Mouse (Mus musculus) gastrocnemius, postnatal 10 days (tissue): ENCODE results near the gene Dcun1d3. TPM values are rescaled to one million over a fixed set of nuclear protein-coding genes. Genes with fewer than 3 reads are reported as not detected.

Experiments
- DNase-seq: peaks from one replicate; pipeline ENCODE4 v3.0.0; 2021; ENCODE audit warnings: mixed read lengths
- long read RNA-seq, 2 experiments: library from polyadenylated mRNA; stranded (forward); transcript quantifications; one replicate each; pipeline ENCODE4 v2.0.0; 2021
- total RNA-seq, 2 experiments: library from RNA; stranded (reverse); gene quantifications; 2 replicates each; pipeline ENCODE4 v1.2.3; 2021

Dcun1d3 gene
- total RNA-seq = 10 to 100 TPM; 12.0 to 14.6 TPM
- long read RNA-seq, experiment 1, full-length matches to known transcripts = 5 of 8 reads
- long read RNA-seq, experiment 1, partial matches to known transcripts = 1 of 8 reads
- long read RNA-seq, experiment 1, other reads (novel, unspliced or antisense) = 2 of 8 reads
- long read RNA-seq, experiment 2, full-length matches to known transcripts = 5 of 7 reads
- long read RNA-seq, experiment 2, partial matches to known transcripts = 1 of 7 reads
- long read RNA-seq, experiment 2, other reads (novel, unspliced or antisense) = 1 of 7 reads

GRCm38 (mm10) chr7:119895639-119896512 lies at the start of gene Dcun1d3, which contains the start of gene Lyrm1:
Dcun1d3 (minus strand) TSS chr7:119896298.
Lyrm1 (plus strand) TSS chr7:119895861.
- DNase-seq = peak; percentile 98

- no peak for DNase-seq
Observed at GRCm38 (mm10) chr7:119941569-119941968, 45.5 kb upstream of the Dcun1d3 start.

- DNase-seq = no peak
Observed at GRCm38 (mm10) chr7:119937036-119937435, 40.9 kb upstream of the Dcun1d3 start.

GRCm38 (mm10) chr7:119936321-119936720 lies 40.2 kb upstream of the Dcun1d3 start:
- no peak for DNase-seq

GRCm38 (mm10) chr7:119928783-119929440 lies 32.8 kb upstream of the Dcun1d3 start:
- DNase-seq = no peak

GRCm38 (mm10) chr7:119921054-119921453 lies 25.0 kb upstream of the Dcun1d3 start:
- no peak for DNase-seq

GRCm38 (mm10) chr7:119920457-119920856 lies 24.4 kb upstream of the Dcun1d3 start:
- DNase-seq = no peak

GRCm38 (mm10) chr7:119911727-119912126 lies 15.6 kb upstream of the Dcun1d3 start:
- no peak for DNase-seq

GRCm38 (mm10) chr7:119906523-119907215 lies 10.6 kb upstream of the Dcun1d3 start:
- DNase-seq = no peak

- DNase-seq = no peak
Observed at GRCm38 (mm10) chr7:119899386-119900057, 3.4 kb upstream of the Dcun1d3 start.

- no peak for DNase-seq
Observed at GRCm38 (mm10) chr7:119898247-119898856, 2.3 kb upstream of the Dcun1d3 start.

GRCm38 (mm10) chr7:119897521-119898109 lies 1.5 kb upstream of the Dcun1d3 start:
- no peak for DNase-seq

- DNase-seq = no peak
Observed at GRCm38 (mm10) chr7:119894818-119895544, 1.1 kb downstream of the Dcun1d3 start.

- no peak for DNase-seq
Observed at GRCm38 (mm10) chr7:119892742-119893141, 3.4 kb downstream of the Dcun1d3 start.

GRCm38 (mm10) chr7:119892198-119892597 lies 3.9 kb downstream of the Dcun1d3 start:
- DNase-seq = no peak

- DNase-seq = no peak
Observed at GRCm38 (mm10) chr7:119887887-119888286, 8.2 kb downstream of the Dcun1d3 start.

GRCm38 (mm10) chr7:119881229-119881628 lies 14.9 kb downstream of the Dcun1d3 start:
- DNase-seq = no peak

- DNase-seq = no peak
Observed at GRCm38 (mm10) chr7:119880345-119880744, 15.8 kb downstream of the Dcun1d3 start.

GRCm38 (mm10) chr7:119879171-119879570 lies 16.9 kb downstream of the Dcun1d3 start:
- no peak for DNase-seq
